Mouse (Mus musculus) cortical plate, adult 2 months (tissue): Measurements from ENCODE around the gene Zfp598.

Experiments used
- CTCF ChIP-seq: fragments of 200-500 bp; IDR thresholded peaks from 2 replicates; pipeline ENCODE4 v1.5.1; 2011; ENCODE audit warnings: mild to moderate bottlenecking, control low read depth, low read length; ENCODE audit not compliant: insufficient read depth; ENCODE audit errors: extremely low read depth
- POLR2A ChIP-seq: fragments of 200-500 bp; IDR thresholded peaks from 2 replicates; pipeline ENCODE4 v1.6.1; 2011; ENCODE audit warnings: mild to moderate bottlenecking, low read length, control low read depth; ENCODE audit not compliant: insufficient read depth; ENCODE audit errors: extremely low read depth

GRCm38 (mm10) chr17:24639571-24639988, 29.9 kb upstream of the Zfp598 start:
- TF ChIP-seq CTCF (no peak), POLR2A (no peak)
